Mouse (Mus musculus) frontal cortex, postnatal 10 days (tissue): ENCODE results near the gene Dynll1.

Experiments
- DNase-seq, 2 experiments: peaks; one replicate each; pipeline ENCODE4 v3.0.0; 2022; ENCODE audit warnings: low spot score in 2 of 2, mixed read lengths in 1 of 2

The Dynll1 gene

GRCm38 (mm10) chr5:115268266-115268665 is 32.5 kb downstream of the Dynll1 start:
- no peak for DNase-seq

- no peak for DNase-seq
These were observed 33.2 kb downstream of the Dynll1 start for GRCm38 (mm10) chr5:115267469-115268045.

- no peak for DNase-seq
These were observed 33.9 kb downstream of the Dynll1 start for GRCm38 (mm10) chr5:115266787-115267468.

- DNase-seq, result no peak
These were observed 34.5 kb downstream of the Dynll1 start for GRCm38 (mm10) chr5:115266340-115266739.

GRCm38 (mm10) chr5:115262502-115263291 is 38.1 kb downstream of the Dynll1 start:
- no peak for DNase-seq

GRCm38 (mm10) chr5:115261880-115262279 is 38.9 kb downstream of the Dynll1 start:
- DNase-seq, result no peak

GRCm38 (mm10) chr5:115261141-115261540 is 39.7 kb downstream of the Dynll1 start:
- no peak for DNase-seq

- DNase-seq, result no peak
These were observed 40.4 kb downstream of the Dynll1 start for GRCm38 (mm10) chr5:115260356-115260755.

GRCm38 (mm10) chr5:115256909-115257546 is 43.8 kb downstream of the Dynll1 start:
- no peak for DNase-seq

- no peak for DNase-seq
These were observed 45.3 kb downstream of the Dynll1 start for GRCm38 (mm10) chr5:115255472-115255871.
